Mouse (Mus musculus) monocyte, adult 2 months (primary cell): Measurements from ENCODE around the gene Zfp324.
"Not testable (repeated sequence)": the region's sequence is repeated elsewhere in the genome, so short reads cannot be mapped to it uniquely, and the experiment has no call there.

Experiments
- DNase-seq, 2 experiments: peaks; one replicate each; pipeline ENCODE4 v3.0.0; 2022; ENCODE audit warnings: low spot score in 2 of 2, low read depth in 1 of 2

Zfp324 gene

DNA sequence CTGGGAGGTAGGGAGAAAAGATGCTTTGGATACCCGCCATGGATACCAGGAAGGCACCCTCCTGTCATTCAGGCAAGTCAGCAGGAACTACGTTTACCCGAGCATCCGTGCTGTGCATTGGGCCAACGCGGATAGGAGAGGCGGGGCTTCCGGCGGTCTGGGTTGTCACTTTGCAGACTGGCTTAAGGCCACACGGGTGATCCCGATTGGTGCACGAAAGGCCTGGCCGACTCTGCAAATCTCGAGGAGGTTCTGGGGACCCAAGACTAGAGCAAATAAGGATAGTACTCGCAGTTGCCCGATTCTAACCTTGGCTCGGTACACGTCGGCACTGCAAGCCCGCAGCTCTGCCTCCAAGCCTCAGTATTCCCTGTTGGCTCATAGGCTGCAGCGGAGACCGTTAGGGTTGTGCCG is at the start of gene Zfp324:
Zfp324 (plus strand) TSS at position 161 of the 414 bp plus-strand sequence.
- DNase-seq: peak; percentile 67 to 79

DNA sequence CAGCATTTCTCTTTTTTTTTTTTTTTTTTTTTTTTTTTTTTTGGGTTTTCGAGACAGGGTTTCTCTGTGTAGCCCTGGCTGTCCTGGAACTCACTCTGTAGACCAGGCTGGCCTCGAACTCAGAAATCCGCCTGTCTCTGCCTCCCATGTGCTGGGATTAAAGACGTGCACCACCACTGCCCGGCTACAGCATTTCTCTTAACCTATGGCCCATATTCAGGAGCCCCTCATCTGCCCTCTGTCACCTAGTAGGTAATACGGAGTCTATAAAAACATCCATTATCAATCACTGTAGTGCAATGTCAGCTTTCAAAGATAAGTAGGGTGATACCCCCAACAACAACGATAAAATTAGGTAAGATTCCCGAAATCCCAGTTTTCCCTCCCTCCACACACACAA is 45.1 kb upstream of the Zfp324 start:
- DNase-seq: not testable (repeated sequence)

DNA sequence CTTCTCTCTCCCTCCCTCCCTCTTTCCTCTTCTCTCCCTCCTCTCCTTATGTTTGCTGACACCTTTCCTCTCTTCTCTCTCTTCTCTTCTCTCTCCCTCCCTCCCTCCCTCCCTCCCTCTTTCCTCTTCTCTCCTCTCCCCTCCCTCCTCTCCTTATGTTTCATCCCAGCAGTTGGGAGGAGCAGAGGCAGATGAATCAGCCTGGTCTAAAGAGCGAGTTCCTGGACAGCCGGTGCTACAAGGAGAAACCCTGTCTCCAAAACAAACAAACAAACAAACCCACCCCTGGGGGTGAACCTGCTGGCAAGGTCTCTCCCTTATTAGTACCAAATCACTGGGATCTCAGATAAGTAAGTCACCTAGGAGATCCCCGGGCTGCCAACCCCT is 44.3 kb upstream of the Zfp324 start:
- no peak for DNase-seq

DNA sequence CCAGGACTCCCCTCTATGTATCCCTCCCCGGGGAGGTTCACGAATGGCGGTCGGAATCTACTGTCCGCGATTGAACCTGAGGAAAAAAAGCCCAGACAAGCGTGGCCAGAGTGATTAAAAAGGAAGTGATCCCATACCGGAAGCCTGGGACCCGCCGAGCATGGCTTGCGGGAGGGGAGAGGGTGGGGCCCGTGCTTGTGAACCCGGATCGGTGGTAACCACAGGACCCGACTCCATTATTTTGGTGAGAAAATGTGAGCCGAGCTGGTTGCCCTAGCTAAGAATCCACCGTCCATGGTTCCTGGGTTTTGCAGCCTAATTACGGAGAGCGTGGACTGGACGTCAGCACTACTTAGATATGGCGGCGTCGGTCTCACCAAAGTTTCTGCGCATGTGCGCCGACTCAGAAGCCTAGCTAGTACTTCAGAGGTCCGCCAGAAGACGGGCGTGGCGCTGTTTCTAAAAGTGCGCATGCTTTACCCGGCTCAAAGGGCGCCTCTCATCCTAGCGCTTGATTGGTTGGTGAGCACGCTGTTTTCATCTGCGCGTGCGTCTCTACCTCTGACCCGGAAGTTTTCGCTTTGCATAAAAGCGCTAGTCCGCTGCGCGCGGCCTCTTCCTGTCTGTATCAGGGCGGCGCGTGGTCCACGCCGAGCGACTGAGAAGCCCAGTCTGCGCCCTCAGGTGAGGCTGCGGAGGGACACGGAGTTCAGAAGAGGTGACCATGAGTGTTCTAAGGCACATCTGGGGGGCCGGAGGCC is 43.8 kb upstream of the Zfp324 start, which contains the start of gene Rps5:
Rps5 (plus strand) TSS at position 586 of the 761 bp plus-strand sequence.
- DNase-seq: peak; percentile 96 to 98

DNA sequence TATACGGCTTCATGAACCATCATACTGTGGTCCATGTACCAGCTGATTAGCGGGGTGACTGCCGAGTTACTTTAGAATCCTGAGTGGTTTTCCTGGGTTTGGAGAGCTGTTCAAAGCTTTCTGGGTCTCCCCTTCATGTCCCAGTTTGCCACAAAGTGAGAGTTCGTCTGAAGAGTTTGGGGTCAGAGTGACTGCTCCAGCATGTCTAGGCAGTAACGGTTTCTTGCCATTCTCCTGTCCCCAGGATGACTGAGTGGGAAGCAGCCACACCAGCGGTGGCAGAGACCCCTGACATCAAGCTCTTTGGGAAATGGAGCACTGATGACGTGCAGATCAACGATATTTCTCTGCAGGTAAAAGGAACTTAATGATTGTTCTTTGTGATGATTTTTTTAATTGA is 42.9 kb upstream of the Zfp324 start:
- no peak for DNase-seq

DNA sequence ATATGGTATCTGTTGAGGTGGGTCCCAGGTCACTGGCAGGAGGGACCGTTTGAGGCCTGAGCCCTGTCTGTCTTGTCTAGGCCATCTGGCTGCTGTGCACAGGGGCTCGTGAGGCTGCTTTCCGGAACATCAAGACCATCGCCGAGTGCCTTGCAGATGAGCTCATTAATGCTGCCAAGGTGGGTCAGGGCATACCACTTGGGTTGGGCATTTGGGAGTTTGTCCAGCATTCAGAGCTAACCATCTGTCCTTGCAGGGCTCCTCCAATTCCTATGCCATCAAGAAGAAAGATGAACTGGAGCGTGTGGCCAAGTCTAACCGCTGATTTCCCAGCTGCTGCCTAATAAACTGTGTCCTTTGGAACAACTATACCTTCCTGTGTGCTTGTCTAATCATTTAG is 39.3 kb upstream of the Zfp324 start:
- DNase-seq: no peak

DNA sequence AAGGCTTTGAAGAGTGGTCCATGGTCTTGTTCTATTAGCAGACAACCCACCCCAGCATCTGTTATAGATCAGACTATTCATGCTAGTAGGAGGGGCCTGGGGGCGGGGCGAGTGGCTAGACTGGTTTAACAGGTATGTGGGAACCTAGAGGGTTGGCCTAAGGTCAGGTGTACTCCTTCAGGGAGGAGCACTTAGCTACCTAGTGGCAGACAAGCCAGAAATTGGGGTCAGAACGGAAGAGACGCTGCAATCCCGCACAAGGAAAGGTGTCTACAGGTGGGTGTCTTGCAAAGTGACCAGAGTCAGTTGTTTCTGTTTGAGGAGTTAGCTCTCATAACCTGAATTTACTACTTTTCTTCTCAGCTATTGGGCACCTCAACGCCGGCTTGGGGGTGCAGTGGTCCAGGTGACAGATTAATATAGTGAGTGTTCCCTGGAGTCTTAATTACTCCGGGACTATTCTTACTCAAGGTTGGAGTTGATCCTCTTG is 38.4 kb upstream of the Zfp324 start, which contains the start of gene Rnf225:
Rnf225 (plus strand) TSS at position 226 of the 490 bp plus-strand sequence.
- no peak for DNase-seq

DNA sequence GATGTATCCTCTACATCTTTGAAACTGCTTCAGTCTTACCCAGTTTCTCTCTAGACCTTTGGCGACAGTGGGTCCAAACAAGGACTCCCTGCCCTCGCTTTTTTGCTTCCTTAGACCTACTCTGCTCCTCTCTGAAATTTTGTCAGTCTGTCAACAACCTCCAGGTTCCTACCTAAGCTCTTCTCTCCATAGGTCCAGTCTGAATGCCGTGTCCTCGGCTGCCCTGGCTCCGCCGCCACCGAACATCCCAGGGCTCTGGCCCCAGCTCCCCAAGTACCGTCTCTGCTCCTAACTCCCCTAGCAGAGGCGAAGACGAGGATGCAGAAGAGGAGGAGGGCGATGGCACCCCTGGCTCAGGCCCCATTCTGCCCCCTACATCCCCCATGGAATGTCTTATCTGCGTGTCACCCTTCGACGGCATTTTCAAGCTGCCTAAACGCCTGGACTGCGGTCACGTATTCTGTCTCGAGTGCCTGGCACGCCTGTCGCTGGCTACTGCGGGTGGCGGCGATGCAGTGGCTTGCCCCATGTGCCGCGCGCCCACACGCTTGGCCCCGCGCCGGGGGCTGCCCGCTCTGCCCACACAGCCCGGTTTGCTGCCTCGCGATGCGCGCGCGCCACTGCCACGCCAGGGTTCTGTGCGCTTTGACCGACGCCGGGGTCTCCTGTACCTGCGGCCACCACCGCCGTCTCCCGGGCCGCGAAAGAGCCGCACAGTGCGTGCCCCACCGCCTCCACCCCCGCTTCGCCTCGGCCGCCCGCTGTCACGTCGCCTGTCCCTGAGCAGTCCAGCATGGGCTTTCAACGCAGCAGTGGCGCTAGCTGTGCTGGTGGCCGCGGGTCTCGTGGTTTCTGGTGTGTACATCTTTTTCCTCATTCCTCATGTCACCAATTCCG is 37.7 kb upstream of the Zfp324 start:
- DNase-seq: no peak

DNA sequence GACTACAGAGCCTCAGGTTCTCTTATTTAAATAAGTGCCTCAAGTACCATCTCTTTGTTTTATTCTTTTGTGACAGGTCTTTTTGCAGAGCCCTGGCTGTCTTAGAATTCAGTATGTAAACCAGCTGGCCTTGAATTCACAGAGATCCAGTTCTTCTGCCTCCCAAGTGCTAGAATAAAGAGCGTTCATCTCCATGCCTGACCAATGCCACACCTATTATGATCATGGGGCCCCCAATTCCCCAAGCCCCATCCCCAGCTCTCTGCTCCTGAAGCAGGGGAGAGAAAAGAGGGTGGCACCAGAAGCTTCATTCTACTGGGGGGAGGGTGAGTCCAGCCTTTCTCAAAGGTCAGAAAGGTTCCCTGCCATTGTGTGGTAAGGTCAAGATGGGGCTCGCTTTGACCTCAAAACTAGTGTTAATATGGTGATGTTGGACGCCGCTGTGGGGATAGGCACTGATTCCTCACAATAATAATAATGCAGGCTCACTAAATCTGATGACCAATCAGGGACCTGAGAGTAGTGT is 32.0 kb upstream of the Zfp324 start:
- no peak for DNase-seq

DNA sequence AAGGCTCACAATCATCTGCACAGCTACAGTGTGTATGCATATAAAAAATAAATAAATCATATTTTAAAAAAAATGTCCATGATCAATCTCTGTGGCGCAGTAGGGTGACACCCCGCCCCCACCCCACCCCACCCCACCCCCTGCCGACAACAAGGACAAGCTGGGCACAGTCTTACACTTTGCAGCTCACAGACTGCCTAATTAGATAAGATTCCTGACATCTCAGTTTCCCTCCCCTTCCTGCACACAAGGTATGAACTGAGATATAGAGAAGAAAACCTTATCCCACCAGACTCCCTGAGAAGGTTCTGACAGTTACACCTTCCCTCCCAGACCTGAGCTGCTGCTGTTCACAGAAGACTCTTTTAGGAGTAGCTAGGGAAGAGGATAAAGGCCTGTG is 30.8 kb upstream of the Zfp324 start:
- no peak for DNase-seq

DNA sequence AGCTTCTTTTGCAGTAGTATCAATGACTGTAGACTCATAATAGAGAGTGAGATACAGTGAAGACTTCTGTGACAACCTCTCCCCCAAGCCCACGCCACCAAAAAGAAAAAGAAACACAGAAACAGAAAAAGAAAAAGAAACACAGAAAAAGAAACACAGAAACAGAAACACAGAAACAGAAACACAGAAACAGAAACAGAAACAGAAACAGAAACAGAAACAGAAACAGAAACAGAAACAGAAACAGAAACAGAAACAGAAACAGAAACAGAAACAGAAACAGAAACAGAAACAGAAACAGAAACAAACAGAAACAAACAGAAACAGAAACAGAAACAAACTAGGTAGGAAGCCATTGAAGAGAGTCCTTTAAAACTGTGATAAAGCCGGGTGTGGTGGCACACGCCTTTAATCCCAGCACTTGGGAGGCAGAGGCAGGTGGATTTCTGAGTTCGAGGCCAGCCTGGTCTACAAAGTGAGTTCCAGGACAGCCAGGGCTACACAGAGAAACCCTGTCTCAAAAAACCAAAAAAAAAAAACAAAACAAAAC is 28.3 kb upstream of the Zfp324 start:
- DNase-seq: not testable (repeated sequence)

DNA sequence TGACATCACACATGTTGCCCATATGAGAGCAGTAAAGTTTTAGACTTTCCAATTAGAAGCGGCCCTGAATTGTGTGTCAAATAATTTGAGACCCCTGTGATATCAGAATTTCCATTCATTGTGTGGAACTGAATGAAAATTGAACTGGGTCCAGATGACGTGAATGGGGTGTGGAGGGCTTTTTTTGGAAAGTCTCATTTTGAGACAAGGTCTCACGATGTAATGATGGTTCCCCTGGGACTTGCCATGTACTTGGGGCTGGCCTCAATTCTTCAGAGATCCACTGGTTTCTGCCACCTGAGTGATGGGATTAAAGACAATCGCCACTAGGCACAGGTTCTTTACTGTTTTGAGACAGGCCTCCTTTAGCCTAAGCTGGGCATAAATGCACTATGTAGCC is 25.0 kb upstream of the Zfp324 start:
- DNase-seq: no peak

DNA sequence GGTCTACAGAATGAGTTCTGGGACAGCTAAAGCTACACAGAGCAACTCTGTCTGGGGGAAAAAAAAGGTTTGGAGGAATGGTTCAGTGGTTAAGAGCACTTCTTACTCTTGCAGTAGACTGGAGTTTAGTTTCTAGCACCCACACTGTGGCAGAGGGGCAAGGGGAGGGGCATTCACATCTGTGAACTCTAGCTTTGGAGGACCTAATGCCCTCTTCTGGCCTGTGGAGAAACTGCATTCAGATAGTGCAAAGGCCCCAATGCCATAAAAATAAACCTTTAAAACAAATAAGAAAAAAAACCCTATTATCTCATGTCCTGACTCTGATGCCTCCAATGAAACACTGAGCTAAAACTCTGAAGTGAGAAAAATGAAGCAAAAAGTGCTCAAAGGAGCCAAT is 22.1 kb upstream of the Zfp324 start:
- DNase-seq: no peak

DNA sequence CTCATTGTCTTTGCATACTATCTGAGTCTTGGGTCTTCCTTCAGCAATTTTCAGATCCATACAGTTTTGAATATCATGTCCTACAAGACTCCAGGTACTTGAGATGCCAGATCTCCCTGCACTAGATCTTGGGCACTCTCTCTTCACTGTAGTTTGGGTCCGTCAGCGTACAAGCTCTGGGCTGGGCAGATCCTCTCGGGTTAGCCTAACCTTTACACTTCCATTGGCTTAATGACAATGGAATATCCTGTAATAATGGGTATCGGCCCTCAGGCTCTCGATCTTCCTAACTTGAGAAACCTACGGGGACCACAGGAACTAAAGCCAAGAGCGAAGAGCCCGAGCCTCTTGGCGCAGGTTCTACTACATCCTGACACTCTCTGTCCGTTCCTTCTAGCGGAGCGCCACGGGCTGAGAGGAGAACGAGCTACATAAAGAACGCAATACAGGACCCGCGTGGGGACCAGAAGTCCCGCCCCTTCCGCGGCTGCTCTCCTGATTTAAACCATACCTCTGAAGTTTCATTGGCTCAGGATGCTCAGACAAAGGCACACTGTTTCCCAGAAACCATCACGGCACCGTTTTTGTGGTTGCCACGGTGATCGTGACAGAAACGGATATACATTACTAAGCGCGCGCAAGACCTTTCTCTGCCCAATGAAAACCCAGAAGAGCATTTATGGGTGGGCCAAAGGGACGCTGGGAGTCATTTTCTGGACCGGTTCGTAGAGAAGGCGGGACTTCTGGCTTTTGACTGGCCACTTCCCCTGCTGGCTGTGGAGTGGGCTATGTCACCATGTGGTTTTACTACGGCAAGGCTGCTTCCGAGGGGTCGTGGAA is 16.4 kb upstream of the Zfp324 start:
- DNase-seq: peak; percentile 91 to 93

DNA sequence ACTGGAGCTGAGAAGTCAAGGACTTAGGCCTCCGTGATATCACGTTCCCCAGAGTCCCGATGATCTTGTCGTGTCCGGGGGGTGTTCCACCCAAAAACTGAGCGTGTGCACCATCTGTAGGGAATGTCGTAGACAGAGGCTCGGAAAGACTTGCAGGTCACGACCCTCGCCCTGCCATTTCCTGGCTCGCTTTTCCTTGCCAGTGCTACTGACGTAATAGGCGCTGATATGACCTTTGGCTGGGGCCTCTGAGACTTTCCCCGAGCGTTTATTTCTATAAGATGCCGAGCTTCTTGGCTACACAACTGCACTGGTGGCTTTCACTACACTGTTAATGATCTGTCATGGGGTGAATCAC is 15.8 kb upstream of the Zfp324 start:
- no peak for DNase-seq

DNA sequence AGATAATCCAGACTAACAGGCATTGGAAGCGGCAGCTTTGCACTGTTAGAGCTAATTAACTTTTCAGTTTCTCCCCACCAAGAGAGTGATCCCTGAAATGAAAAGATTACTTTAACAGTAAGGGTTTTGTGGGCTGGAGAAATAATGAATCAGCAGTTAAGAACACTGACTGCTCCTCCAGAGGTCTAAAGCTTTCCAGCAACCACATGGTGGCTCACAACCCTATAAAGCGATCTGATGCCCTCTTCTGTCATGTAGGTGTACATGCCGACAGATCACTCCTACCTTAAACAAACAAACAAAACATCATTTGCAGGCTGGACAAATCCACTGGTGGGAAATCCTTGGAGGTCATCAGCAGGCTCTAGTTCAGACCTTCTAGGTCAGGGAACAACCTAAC is 10.7 kb upstream of the Zfp324 start:
- DNase-seq: no peak

DNA sequence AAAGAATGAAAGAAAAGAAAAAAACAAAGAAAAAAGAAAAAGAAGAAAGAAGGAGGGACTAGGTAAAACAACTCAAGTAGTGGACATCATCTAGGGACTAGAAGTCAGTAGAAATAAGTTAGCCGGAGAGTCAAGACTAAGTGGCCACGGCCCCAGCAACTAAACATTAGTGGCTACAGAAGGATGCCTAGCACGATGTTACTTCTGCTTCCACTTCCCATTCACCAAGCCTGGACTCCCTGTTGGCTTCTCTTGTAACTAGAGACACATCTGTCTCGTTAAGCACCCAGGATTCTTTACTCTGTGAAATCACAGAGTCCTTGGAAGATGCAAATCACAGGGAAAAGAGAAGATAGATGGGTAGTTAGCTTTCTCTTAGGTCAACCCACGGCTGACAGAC is 8.1 kb upstream of the Zfp324 start:
- no peak for DNase-seq

DNA sequence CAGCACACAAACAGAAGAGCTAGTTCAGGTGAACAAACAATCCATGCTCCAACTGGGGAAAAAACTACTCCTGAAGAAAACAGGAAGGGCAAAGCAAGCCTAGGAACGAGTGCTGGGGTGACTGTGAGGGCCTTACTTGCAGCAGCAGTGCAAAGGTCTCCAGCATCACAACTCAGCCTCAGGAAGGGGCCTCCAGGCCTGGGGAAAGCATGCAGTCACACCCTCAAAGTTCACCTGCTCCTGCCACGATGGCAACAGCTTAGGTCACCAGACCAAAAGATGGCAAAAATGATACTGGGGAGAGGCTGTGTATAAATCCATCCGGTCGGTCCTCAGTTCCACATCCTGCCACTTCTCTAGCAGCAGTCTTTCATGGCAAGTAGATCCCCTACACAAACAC is 6.7 kb upstream of the Zfp324 start:
- no peak for DNase-seq

DNA sequence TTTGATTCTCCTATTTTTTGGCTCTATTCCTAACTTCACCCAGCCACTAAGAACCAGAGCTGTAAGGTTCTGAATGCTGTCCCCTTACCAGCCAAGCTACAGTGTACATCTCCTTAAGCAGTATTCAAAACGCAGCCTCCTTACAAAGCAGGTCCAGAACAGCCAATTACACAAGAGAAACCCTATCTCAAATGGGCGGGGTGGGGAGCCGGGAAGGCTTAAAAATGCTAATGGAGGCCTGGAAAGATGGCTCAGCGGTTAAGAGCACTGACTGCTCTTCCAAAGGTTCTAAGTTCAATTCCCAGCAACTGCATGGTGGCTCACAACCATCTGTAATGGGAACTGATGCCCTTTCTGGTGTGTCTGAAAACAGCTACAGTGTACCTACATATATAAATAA is 5.9 kb upstream of the Zfp324 start:
- DNase-seq: no peak

DNA sequence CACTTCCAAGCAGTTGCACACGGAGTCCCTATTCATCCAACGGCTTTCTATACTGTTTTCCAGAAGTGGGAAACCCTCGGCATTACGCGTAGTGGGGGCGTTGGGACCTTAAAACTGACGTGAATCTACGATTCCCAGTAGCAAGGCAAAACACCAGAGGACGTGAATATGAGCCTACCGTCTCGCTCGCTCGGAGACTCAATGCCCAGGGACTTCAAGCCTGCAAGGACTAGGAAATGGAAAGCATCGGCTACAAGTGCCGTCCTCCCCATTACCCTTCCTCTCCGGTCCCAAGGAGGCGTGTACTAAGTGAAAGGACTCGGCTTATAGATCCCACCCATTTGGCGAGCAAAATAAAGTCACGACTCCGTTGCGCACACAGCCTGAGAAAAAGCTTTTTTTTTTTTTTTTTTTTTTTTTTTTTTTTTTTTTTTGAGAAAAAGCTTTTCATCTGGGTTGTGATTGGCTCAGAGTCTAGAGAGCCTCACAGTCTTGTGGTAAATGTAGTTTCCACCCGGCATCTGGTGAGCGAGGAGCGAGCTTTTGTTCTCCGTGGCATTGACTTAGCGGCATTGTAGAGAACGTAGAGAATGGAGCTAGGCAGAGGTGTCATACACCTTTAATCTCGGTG is 4.0 kb upstream of the Zfp324 start:
- DNase-seq: peak in 1 of 2 experiments; percentile 26
